Mouse (Mus musculus): Measurements from ENCODE around the gene Scg3. TPM values are rescaled to one million over a fixed set of nuclear protein-coding genes. Genes with fewer than 3 reads are reported as not detected.

Gene Scg3
- total RNA-seq, 2 experiments from 2014 or later: 268 to 282 TPM

DNA sequence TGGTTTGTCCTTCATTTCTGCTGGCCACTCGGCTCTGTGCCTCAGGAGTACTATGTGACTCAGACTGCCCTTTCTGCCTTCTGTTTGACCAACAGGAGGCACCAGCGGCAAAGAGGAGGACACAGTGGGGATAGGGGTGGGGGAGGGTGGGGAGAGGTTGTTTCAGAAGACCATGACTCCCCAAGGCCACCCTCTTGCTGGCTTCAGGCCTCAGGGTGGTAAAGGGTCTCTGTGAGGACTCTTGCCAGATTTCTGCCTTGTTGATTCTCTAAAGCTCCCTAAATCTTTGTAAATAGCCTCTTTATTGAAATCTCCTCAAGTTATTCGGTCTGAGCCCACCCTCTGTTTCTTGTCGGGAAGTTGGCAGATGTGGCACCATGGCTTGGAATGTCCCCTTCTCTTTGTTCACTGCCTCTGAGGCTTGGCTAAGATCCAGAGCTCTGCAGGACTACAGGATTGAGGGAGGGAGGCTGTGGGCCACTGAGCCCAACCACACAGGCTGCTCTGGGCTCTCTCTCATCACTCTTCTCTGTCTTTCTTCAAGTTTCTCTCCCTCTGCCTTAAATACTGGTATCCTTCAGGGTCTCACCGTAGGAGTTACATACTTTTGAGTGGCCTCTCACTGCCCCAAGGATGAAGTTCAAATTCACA lies 84.5 kb downstream of the Scg3 start:
- Histone ChIP-seq H3K27ac (peak overlapping the region; percentile 76), H3K4me3 (no peak overlapping the region)
- peak in 1 of 2 experiments; percentile 53 for DNase-seq (ENCODE audit: extremely low spot score in 1 of 2, low spot score in 2 of 2)
- peak; percentile 32 for TF ChIP-seq CTCF (IDR thresholded peaks at IDR 0.05)
- intact Hi-C loops (cut with DNase I): no loop called here

- DNase-seq (ENCODE audit: extremely low spot score in 1 of 2, low spot score in 2 of 2): no peak
- Histone ChIP-seq H3K27ac (peak overlapping the region; percentile 66), H3K4me3 (0 out of 2 replicates have a peak overlapping the region, but pooled peaks have one; percentile 5)
- no peak for TF ChIP-seq CTCF (IDR thresholded peaks at IDR 0.05)
- intact Hi-C loops (cut with DNase I): no loop called here
Measured at GRCm38 (mm10) chr9:75597596-75597995, 86.3 kb downstream of the Scg3 start.

GRCm38 (mm10) chr9:75597036-75597435 lies 86.8 kb downstream of the Scg3 start:
- Histone ChIP-seq H3K4me3 (peak overlapping the region; percentile 5; the same call in 1 of the 2 replicates), H3K27ac (peak overlapping the region; percentile 66)
- intact Hi-C loops (cut with DNase I): no loop called here
- no peak for TF ChIP-seq CTCF (IDR thresholded peaks at IDR 0.05)
- no peak for DNase-seq (ENCODE audit: extremely low spot score in 1 of 2, low spot score in 2 of 2)

DNA sequence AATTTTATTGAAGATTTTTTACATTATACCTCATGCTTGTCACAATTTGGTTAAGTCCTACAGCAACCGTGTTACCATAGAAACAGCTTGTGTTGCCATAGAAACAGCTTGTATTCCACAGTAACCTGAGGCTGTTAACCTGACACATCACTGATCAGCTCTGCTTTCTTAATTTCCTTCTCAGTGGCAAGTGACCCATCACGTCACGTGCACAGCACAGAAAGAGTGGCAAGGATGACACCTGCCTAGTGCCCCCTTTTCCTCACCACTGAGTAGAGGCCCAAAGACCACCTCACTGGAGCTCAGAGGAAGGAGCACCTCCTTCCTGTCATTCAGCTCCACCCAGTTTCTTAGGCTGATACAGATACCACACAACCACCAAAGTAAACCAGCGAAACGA lies 90.4 kb downstream of the Scg3 start:
- no peak for TF ChIP-seq CTCF (IDR thresholded peaks at IDR 0.05)
- Histone ChIP-seq H3K27ac (no peak overlapping the region; the same call in 1 of the 2 replicates), H3K4me3 (no peak overlapping the region)
- DNase-seq (ENCODE audit: extremely low spot score in 1 of 2, low spot score in 2 of 2): peak in 1 of 2 experiments; percentile 32
- intact Hi-C loops (cut with DNase I): no loop called here

Other genes starting within 250 kb of the Scg3 start
- 10 to 100 TPM; 29.8 to 29.9 TPM for gene Leo1, start 242.5 kb downstream of the Scg3 start, total RNA-seq (2021)
- gene Tmod3, start 124.4 kb downstream of the Scg3 start, total RNA-seq (2021): 10 to 100 TPM; 43.6 to 62.5 TPM
- 100 to 1,000 TPM; 354 to 358 TPM for gene Tmod2, start 72.7 kb downstream of the Scg3 start, total RNA-seq (2021)
- gene Lysmd2, start 58.3 kb downstream of the Scg3 start, total RNA-seq (2021): 10 to 100 TPM; 61.4 to 69.1 TPM
- 1 to 10 TPM; 1.0 to 1.7 TPM for gene Bmp5, start 91.3 kb upstream of the Scg3 start, total RNA-seq (2021)

Measured in left cerebral cortex, adult 2 months (tissue).